8 mouse cellular contexts compared by ENCODE assay signal in the genomic region with DNA sequence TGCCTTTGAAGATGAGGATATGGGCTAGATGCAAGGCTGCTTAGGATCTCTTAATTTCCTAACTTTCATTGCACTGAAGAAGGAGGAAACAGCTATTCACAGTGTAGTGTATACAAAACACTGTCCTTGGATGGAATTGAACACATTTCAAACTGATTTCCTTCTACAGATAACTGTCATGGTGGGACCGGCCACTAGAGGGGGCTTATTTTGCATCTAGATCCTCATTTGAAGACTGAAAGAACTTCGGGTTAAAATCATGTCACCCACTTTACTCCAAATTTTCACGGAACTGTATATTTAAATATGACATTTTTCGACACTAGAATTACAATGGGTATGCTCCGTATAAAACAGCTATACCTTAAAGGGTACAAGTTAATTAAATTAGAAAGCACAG. TPM values are rescaled to one million over a fixed set of nuclear protein-coding genes. Genes with fewer than 3 reads are reported as not detected.
DNase-seq lines count a peak whose midpoint lies in the region; ATAC-seq and TF ChIP-seq lines count a peak whose summit lies in the region.

No protein-coding gene starts in this region.

- no peaks in the 10 kb centered on the region for H3K9me3 ChIP-seq in heart, embryonic 12.5 days (replicated peaks)
- H3K9me3 ChIP-seq in stomach, embryonic 14.5 days (ENCODE audit: control insufficient read depth, low read depth, low read length): no peaks in the 10 kb centered on the region

- WGBS in heart, embryonic 12.5 days: 17% methylated on average over 5 of the region's 5 CpGs
- 17% methylated on average over 5 of the region's 5 CpGs for WGBS in stomach, embryonic 14.5 days

- H3K27ac ChIP-seq in heart, embryonic 12.5 days (ENCODE audit: poor library complexity, severe bottlenecking): no peak overlapping the region
- H3K27ac ChIP-seq in brown adipose tissue, adult 24 weeks (replicated peaks; ENCODE audit: low read depth, low read length): 0 out of 2 replicates have a peak overlapping the region, but pooled peaks have one; percentile 8
- no peak overlapping the region for H3K27ac ChIP-seq in stomach, embryonic 14.5 days (ENCODE audit: low read length)

- intact Hi-C loops in left cerebral cortex, postnatal 36 days (cut with DNase I): loop anchor here (2.0 to 5.0 kb wide), 2 partner anchors 220 to 299 kb away; no protein-coding TSS in a partner anchor

- H3K4me3 ChIP-seq in heart, embryonic 12.5 days: no peak overlapping the region
- no peak overlapping the region for H3K4me3 ChIP-seq in brown adipose tissue, adult 24 weeks (ENCODE audit: insufficient read depth, low read depth, low read length)
- peak overlapping the region; percentile 32 for H3K4me3 ChIP-seq in myocyte
- H3K4me3 ChIP-seq in stomach, embryonic 14.5 days (ENCODE audit: low read depth, low read length): peak overlapping the region; percentile 89; the same call in 1 of the 2 replicates

- no peak for ATAC-seq in heart, embryonic 12.5 days (ENCODE audit: insufficient number of reproducible peaks, low FRiP score)
- no peak for ATAC-seq in stomach, embryonic 14.5 days (ENCODE audit: insufficient number of reproducible peaks, insufficient read depth, low FRiP score, low read depth)

- H3K36me3 ChIP-seq in heart, embryonic 12.5 days: no peaks in the 10 kb centered on the region
- no peaks in the 10 kb centered on the region for H3K36me3 ChIP-seq in myocyte (ENCODE audit: control insufficient read depth, insufficient read depth)
- H3K36me3 ChIP-seq in stomach, embryonic 14.5 days (ENCODE audit: control insufficient read depth, insufficient read depth, low read length): no peaks in the 10 kb centered on the region

- no peak overlapping the region for H3K4me2 ChIP-seq in heart, embryonic 12.5 days
- H3K4me2 ChIP-seq in myocyte (ENCODE audit: low read depth): peak overlapping the region; percentile 92
- peak overlapping the region; percentile 94 for H3K4me2 ChIP-seq in stomach, embryonic 14.5 days (replicated peaks; ENCODE audit: low read depth, low read length)

- H3ac ChIP-seq in myocyte (ENCODE audit: control insufficient read depth, insufficient read length): no peak overlapping the region

- peak; percentile 62 to 87 for DNase-seq in heart, adult 18-20 months
- peak; percentile 49 to 92 for DNase-seq in frontal cortex, adult 2 months (ENCODE audit: extremely low spot score in 1 of 2, low spot score in 1 of 2)
- DNase-seq in kidney, adult 11 months: peak; percentile 37
- DNase-seq in left cerebral cortex, postnatal 36 days (ENCODE audit: low spot score in 2 of 2): peak; percentile 49 to 76

- H3K9ac ChIP-seq in heart, embryonic 12.5 days: no peak overlapping the region
- H3K9ac ChIP-seq in stomach, embryonic 14.5 days (replicated peaks; ENCODE audit: low read depth, low read length): no peak overlapping the region

- no peaks in the 10 kb centered on the region for H3K4me1 ChIP-seq in heart, embryonic 12.5 days (replicated peaks)
- peaks cover 11% of the 10 kb centered on the region for H3K4me1 ChIP-seq in brown adipose tissue, adult 24 weeks (ENCODE audit: control insufficient read depth, insufficient read depth, insufficient read length, low read length)
- H3K4me1 ChIP-seq in stomach, embryonic 14.5 days (ENCODE audit: control insufficient read depth, insufficient read depth, low read length): no peaks in the 10 kb centered on the region; the same call in 1 of the 2 replicates

- H3K79me2 ChIP-seq in myocyte (ENCODE audit: control insufficient read depth, insufficient read depth): peaks cover 48% of the 10 kb centered on the region

- no peak for TF ChIP-seq POLR2A in myocyte (IDR thresholded peaks at IDR 0.05; ENCODE audit: insufficient read length, low read depth)

- H3K27me3 ChIP-seq in heart, embryonic 12.5 days (replicated peaks): no peaks in the 10 kb centered on the region
- no peaks in the 10 kb centered on the region for H3K27me3 ChIP-seq in myocyte (ENCODE audit: control insufficient read depth, insufficient read depth, insufficient read length)
- H3K27me3 ChIP-seq in stomach, embryonic 14.5 days (ENCODE audit: control insufficient read depth, insufficient read depth, low read length): no peaks in the 10 kb centered on the region

TF ChIP-seq in myocyte, 11 proteins besides CTCF, POLR2A, EP300 and RAD21:
- TF ChIP-seq REST (IDR thresholded peaks at IDR 0.05; ENCODE audit: insufficient read depth, insufficient read length) (no peak), MAX (IDR thresholded peaks at IDR 0.05; ENCODE audit: low read depth) (no peak), TCF12 (IDR thresholded peaks at IDR 0.05; ENCODE audit: insufficient read depth, poor library complexity, severe bottlenecking) (no peak), MYOG (IDR thresholded peaks at IDR 0.05; ENCODE audit: control insufficient read depth in 1 of 3, insufficient read depth in 1 of 3, insufficient read length in 2 of 3, low read depth in 2 of 3) (no peak), CEBPB (IDR thresholded peaks at IDR 0.05; ENCODE audit: insufficient read depth, poor library complexity, severe bottlenecking) (no peak), USF1 (IDR thresholded peaks at IDR 0.05; ENCODE audit: low read depth) (no peak), POLR2AphosphoS2 (IDR thresholded peaks at IDR 0.05; ENCODE audit: insufficient read length, low read depth) (no peak), E2F4 (IDR thresholded peaks at IDR 0.05; ENCODE audit: insufficient read depth) (no peak), SRF (IDR thresholded peaks at IDR 0.05; ENCODE audit: control insufficient read depth, insufficient read length, low read depth) (no peak), TCF3 (IDR thresholded peaks at IDR 0.05; ENCODE audit: insufficient read length, low read depth) (no peak), MYOD1 (IDR thresholded peaks at IDR 0.05; ENCODE audit: control insufficient read depth in 1 of 3, insufficient read length in 2 of 3, low read depth in 2 of 3) (no peak)

RNA-seq across cellular contexts. Expression of gene Ahr, which starts 2.7 kb away (rescaled TPM):
- total RNA-seq in heart, adult 18-20 months (2021): 1 to 10 TPM; 3.4 to 3.9 TPM
- polyA plus RNA-seq in heart, embryonic 12.5 days (2016; fragmentation: Nextera tagmentation; extraction: Ambion mirVana): 2.2 and 2.6 TPM in 2 replicates
- polyA plus RNA-seq in brown adipose tissue, adult 24 weeks (2012; ENCODE audit: insufficient read depth, insufficient read length, missing spikeins): 1.7 and 2.9 TPM in 2 replicates
- 3.9 and 4.3 TPM in 2 replicates for polyA plus RNA-seq in frontal cortex, adult 2 months (2012; rRNA removed)
- 10 to 100 TPM in 1 of 2 experiments, 1 to 10 TPM in 1; 8.8 to 10.6 TPM for total RNA-seq in left cerebral cortex, postnatal 36 days (2021)
- polyA plus RNA-seq in myocyte (2012; fragmentation: generic; extraction: Trizol): 2.4 TPM
- polyA plus RNA-seq in stomach, embryonic 14.5 days (2014; fragmentation: Nextera tagmentation; extraction: Ambion mirVana): 22.0 and 22.4 TPM in 2 replicates

Comparison
In these comparisons a context has a peak if more than half of its experiments do, and no peak if none do; other contexts are left out.
1. H3K4me3 ChIP-seq: peak in myocyte (single experiment) and stomach, embryonic 14.5 days (single experiment); none in heart, embryonic 12.5 days (single experiment) and brown adipose tissue, adult 24 weeks (single experiment).
2. Peak in every context shown above with its lines, with median percentiles within 50 percentile points of each other: DNase-seq.